Mouse (Mus musculus): Measurements from ENCODE around the gene Pakap. TPM values are rescaled to one million over a fixed set of nuclear protein-coding genes. Genes with fewer than 3 reads are reported as not detected.

The Pakap gene
- total and polyA plus RNA-seq, 2 experiments, result 0.06 to 0.18 TPM

DNA sequence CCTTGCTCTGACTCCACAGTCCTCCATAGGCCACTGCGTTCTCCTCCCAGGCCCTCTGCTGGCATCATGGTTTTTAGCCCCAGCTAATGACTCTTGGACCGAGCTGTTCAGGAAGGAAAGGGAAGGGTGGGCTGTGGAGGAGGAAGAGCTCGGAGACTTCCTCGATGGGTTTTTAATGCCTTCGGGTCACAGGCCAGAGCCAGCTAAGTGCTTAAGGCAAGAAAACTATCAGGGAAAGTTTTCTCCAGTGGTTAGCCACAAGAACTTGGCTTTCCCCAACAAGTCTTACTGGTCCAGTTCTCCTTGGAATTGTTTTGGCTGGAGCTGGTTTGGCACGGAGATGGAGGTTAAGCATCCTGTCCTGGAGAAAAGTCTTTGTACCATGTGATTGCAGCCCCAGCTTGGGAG is 292.2 kb downstream of the Pakap start:
- Histone ChIP-seq H3K36me3 (ENCODE audit: control insufficient read depth, insufficient read depth, low read length) (peaks cover 2% of the 10 kb centered on the region; the same call in 1 of the 2 replicates), H3K27me3 (ENCODE audit: control insufficient read depth, insufficient read depth, low read length) (no peaks in the 10 kb centered on the region), H3K9ac (ENCODE audit: low read depth, low read length) (no peak overlapping the region), H3K27ac (replicated peaks; ENCODE audit: insufficient read depth, low read depth, low read length) (peak overlapping the region; percentile 1; the same call in 1 of the 2 replicates), H3K79me2 (ENCODE audit: control insufficient read depth, insufficient read depth, low read length) (peaks cover 10% of the 10 kb centered on the region; the same call in 1 of the 2 replicates), H3K4me3 (ENCODE audit: insufficient read depth, low read depth, low read length) (no peak overlapping the region), H3K4me1 (ENCODE audit: control insufficient read depth, insufficient read depth, low read length) (peaks cover 5% of the 10 kb centered on the region; the same call in 1 of the 2 replicates)
- no peak for DNase-seq (ENCODE audit: extremely low read depth, low read depth, low spot score)
- TF ChIP-seq CTCF (IDR thresholded peaks at IDR 0.05; ENCODE audit: low read depth, low read length), result no peak
- TF ChIP-seq POLR2A (IDR thresholded peaks at IDR 0.05; ENCODE audit: extremely low read depth, insufficient read depth, low read length), result no peak
- WGBS, result 65% methylated on average over 6 of the region's 6 CpGs

DNA sequence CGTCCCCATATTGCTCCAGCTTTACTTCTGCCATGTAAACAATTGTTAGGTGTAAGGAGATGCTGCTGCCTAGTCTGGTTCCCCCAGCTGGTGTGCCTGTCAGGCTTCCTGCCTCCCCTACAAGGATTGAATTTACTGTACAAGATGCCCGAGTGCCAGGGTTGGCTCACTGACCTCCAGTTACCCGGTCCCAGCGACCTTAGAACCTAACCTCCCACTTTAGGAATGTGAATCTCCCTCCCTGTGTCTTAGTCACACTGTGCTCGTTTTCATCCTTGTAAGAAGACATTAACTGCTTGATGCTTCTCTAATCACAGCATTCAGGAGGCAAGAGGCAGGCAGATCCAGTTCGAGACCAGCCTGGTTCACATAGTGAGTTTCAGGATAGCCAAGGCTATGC is 293.2 kb downstream of the Pakap start:
- Histone ChIP-seq H3K4me1 (ENCODE audit: control insufficient read depth, insufficient read depth, low read length) (peaks cover 7% of the 10 kb centered on the region; the same call in 1 of the 2 replicates), H3K79me2 (ENCODE audit: control insufficient read depth, insufficient read depth, low read length) (peaks cover 10% of the 10 kb centered on the region; the same call in 1 of the 2 replicates), H3K4me3 (ENCODE audit: insufficient read depth, low read depth, low read length) (no peak overlapping the region), H3K36me3 (ENCODE audit: control insufficient read depth, insufficient read depth, low read length) (peaks cover 2% of the 10 kb centered on the region; the same call in 1 of the 2 replicates), H3K9ac (ENCODE audit: low read depth, low read length) (no peak overlapping the region), H3K27me3 (ENCODE audit: control insufficient read depth, insufficient read depth, low read length) (no peaks in the 10 kb centered on the region), H3K27ac (replicated peaks; ENCODE audit: insufficient read depth, low read depth, low read length) (no peak overlapping the region)
- TF ChIP-seq CTCF (IDR thresholded peaks at IDR 0.05; ENCODE audit: low read depth, low read length), result no peak
- no peak for TF ChIP-seq POLR2A (IDR thresholded peaks at IDR 0.05; ENCODE audit: extremely low read depth, insufficient read depth, low read length)
- DNase-seq (ENCODE audit: extremely low read depth, low read depth, low spot score), result no peak
- WGBS, result 74% methylated on average over 6 of the region's 6 CpGs

DNA sequence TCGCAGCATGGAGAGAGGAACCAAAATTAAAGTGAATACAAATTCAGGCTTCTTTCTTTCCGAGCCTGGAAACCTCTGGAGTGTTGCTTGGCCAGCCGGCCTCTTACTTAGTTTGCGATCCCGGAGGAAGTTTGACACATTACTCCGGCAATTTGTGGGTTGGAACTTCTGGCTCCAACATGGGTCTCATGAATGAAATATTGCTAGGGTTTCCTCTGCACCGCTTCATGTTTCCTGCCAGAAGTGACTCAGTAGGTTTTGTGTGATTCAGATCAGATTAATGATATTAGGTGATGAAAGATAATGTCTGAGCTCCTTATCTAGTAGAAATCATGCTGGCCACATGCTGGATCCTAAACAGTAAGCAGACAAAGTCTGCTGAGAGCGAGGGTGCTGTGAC is 293.9 kb downstream of the Pakap start:
- WGBS, result 70% methylated on average over 8 of the region's 8 CpGs
- H3K27ac ChIP-seq (replicated peaks; ENCODE audit: insufficient read depth, low read depth, low read length), result no peak overlapping the region
- no peak for DNase-seq (ENCODE audit: extremely low read depth, low read depth, low spot score)
- peaks cover 6% of the 10 kb centered on the region; the same call in 1 of the 2 replicates for H3K79me2 ChIP-seq (ENCODE audit: control insufficient read depth, insufficient read depth, low read length)
- peaks cover 9% of the 10 kb centered on the region for H3K4me1 ChIP-seq (ENCODE audit: control insufficient read depth, insufficient read depth, low read length)
- no peak overlapping the region for H3K9ac ChIP-seq (ENCODE audit: low read depth, low read length)
- TF ChIP-seq POLR2A (IDR thresholded peaks at IDR 0.05; ENCODE audit: extremely low read depth, insufficient read depth, low read length) (no peak), CTCF (IDR thresholded peaks at IDR 0.05; ENCODE audit: low read depth, low read length) (no peak)
- H3K36me3 ChIP-seq (ENCODE audit: control insufficient read depth, insufficient read depth, low read length), result peaks cover 2% of the 10 kb centered on the region; the same call in 1 of the 2 replicates
- H3K4me3 ChIP-seq (ENCODE audit: insufficient read depth, low read depth, low read length), result no peak overlapping the region
- H3K27me3 ChIP-seq (ENCODE audit: control insufficient read depth, insufficient read depth, low read length), result no peaks in the 10 kb centered on the region

GRCm38 (mm10) chr4:57862269-57862986 is 294.4 kb downstream of the Pakap start:
- WGBS, result 87% methylated on average over 9 of the region's 9 CpGs
- H3K27ac ChIP-seq (replicated peaks; ENCODE audit: insufficient read depth, low read depth, low read length), result no peak overlapping the region
- peaks cover 10% of the 10 kb centered on the region for H3K4me1 ChIP-seq (ENCODE audit: control insufficient read depth, insufficient read depth, low read length)
- no peak overlapping the region for H3K4me3 ChIP-seq (ENCODE audit: insufficient read depth, low read depth, low read length)
- H3K79me2 ChIP-seq (ENCODE audit: control insufficient read depth, insufficient read depth, low read length), result peaks cover 5% of the 10 kb centered on the region; the same call in 1 of the 2 replicates
- no peaks in the 10 kb centered on the region for H3K27me3 ChIP-seq (ENCODE audit: control insufficient read depth, insufficient read depth, low read length)
- DNase-seq (ENCODE audit: extremely low read depth, low read depth, low spot score), result no peak
- peaks cover under 1% of the 10 kb centered on the region; the same call in 1 of the 2 replicates for H3K36me3 ChIP-seq (ENCODE audit: control insufficient read depth, insufficient read depth, low read length)
- TF ChIP-seq POLR2A (IDR thresholded peaks at IDR 0.05; ENCODE audit: extremely low read depth, insufficient read depth, low read length) (no peak), CTCF (IDR thresholded peaks at IDR 0.05; ENCODE audit: low read depth, low read length) (no peak)
- H3K9ac ChIP-seq (ENCODE audit: low read depth, low read length), result no peak overlapping the region

DNA sequence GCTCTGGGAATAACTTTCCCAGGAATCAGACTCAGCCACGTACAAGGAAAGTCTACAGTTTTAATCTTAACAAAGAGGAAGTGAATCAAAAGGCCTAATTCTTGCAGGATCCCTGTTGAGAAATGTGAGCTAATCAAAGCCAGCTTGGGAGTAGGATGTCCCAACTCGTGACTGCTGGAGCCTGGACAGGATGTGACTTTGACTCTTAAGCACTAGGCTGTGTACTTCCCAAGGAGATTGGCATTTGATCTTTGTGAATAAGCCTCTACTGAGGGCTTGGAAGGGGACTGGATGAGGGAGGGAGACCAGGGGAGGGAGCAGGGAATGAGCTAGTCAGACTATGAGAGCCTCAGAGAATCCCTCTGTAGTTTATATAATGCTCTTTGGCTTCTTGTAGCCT is 298.1 kb downstream of the Pakap start:
- TF ChIP-seq CTCF (IDR thresholded peaks at IDR 0.05; ENCODE audit: low read depth, low read length) (no peak), POLR2A (IDR thresholded peaks at IDR 0.05; ENCODE audit: extremely low read depth, insufficient read depth, low read length) (no peak)

GRCm38 (mm10) chr4:57866990-57867389 is 299.0 kb downstream of the Pakap start:
- H3K4me3 ChIP-seq (ENCODE audit: insufficient read depth, low read depth, low read length), result no peak overlapping the region
- peaks cover 7% of the 10 kb centered on the region for H3K4me1 ChIP-seq (ENCODE audit: control insufficient read depth, insufficient read depth, low read length)
- no peak overlapping the region for H3K9ac ChIP-seq (ENCODE audit: low read depth, low read length)
- no peak for DNase-seq (ENCODE audit: extremely low read depth, low read depth, low spot score)
- peaks cover 2% of the 10 kb centered on the region; the same call in 1 of the 2 replicates for H3K79me2 ChIP-seq (ENCODE audit: control insufficient read depth, insufficient read depth, low read length)
- TF ChIP-seq CTCF (IDR thresholded peaks at IDR 0.05; ENCODE audit: low read depth, low read length) (no peak), POLR2A (IDR thresholded peaks at IDR 0.05; ENCODE audit: extremely low read depth, insufficient read depth, low read length) (no peak)
- H3K36me3 ChIP-seq (ENCODE audit: control insufficient read depth, insufficient read depth, low read length), result no peaks in the 10 kb centered on the region
- H3K27me3 ChIP-seq (ENCODE audit: control insufficient read depth, insufficient read depth, low read length), result no peaks in the 10 kb centered on the region
- 67% methylated on average over 9 of the region's 9 CpGs for WGBS
- H3K27ac ChIP-seq (replicated peaks; ENCODE audit: insufficient read depth, low read depth, low read length), result no peak overlapping the region; the same call in 1 of the 2 replicates

More for the DNA sequence above, 298.1 kb downstream of the Pakap start:
- Histone ChIP-seq H3K27ac (replicated peaks; ENCODE audit: insufficient read depth, low read depth, low read length) (peak overlapping the region; percentile 31), H3K4me1 (ENCODE audit: control insufficient read depth, insufficient read depth, low read length) (peaks cover 8% of the 10 kb centered on the region), H3K79me2 (ENCODE audit: control insufficient read depth, insufficient read depth, low read length) (peaks cover 2% of the 10 kb centered on the region; the same call in 1 of the 2 replicates), H3K4me3 (ENCODE audit: insufficient read depth, low read depth, low read length) (no peak overlapping the region), H3K9ac (ENCODE audit: low read depth, low read length) (no peak overlapping the region), H3K27me3 (ENCODE audit: control insufficient read depth, insufficient read depth, low read length) (no peaks in the 10 kb centered on the region), H3K36me3 (ENCODE audit: control insufficient read depth, insufficient read depth, low read length) (no peaks in the 10 kb centered on the region)
- 63% methylated on average over 2 of the region's 2 CpGs for WGBS
- DNase-seq (ENCODE audit: extremely low read depth, low read depth, low spot score), result peak; percentile 50

All from liver, adult 2 months (tissue).